ENCODE assay signal across 25 mouse cellular contexts in genomic region chr11:57465844-57466243, GRCm38 (mm10).
"Had no signal": no experiment of that assay in that cellular context is flagged by ENCODE, and none has a peak within 500 bp of the region (broad histone marks: within the 10 kb centered on the region; RNA-seq: fewer than 3 reads in every experiment).

No protein-coding gene starts in this region.

- H3K27ac ChIP-seq: embryonic facial prominence, embryonic 10.5 days; embryonic facial prominence, embryonic 12.5 days; embryonic facial prominence, embryonic 13.5 days; embryonic facial prominence, embryonic 15.5 days; forebrain, embryonic 10.5 days; forebrain, embryonic 12.5 days; forebrain, embryonic 13.5 days; forebrain, embryonic 15.5 days; gastrocnemius, adult 2 months; heart, adult 2 months had no signal

- ATAC-seq: forebrain, embryonic 13.5 days; forebrain, embryonic 15.5 days; forebrain, embryonic 16.5 days; forebrain, postnatal 0 days had no signal

- H3K4me1 ChIP-seq: embryonic facial prominence, embryonic 10.5 days; embryonic facial prominence, embryonic 12.5 days; embryonic facial prominence, embryonic 15.5 days; forebrain, embryonic 10.5 days; forebrain, embryonic 12.5 days; forebrain, embryonic 13.5 days had no signal

- H3K36me3 ChIP-seq: embryonic facial prominence, embryonic 10.5 days; embryonic facial prominence, embryonic 12.5 days; embryonic facial prominence, embryonic 13.5 days; embryonic facial prominence, embryonic 15.5 days; forebrain, embryonic 10.5 days; forebrain, embryonic 12.5 days; forebrain, embryonic 15.5 days had no signal

- DNase-seq: cerebellum, adult 8-10 months; cerebellum, adult 9-10 months; cerebellum, adult 9-11 months; cerebellum, postnatal 25 days; cerebellum, postnatal 36 days; embryo, embryonic 11 days; forebrain, postnatal 0 days; gastrocnemius, adult 2 months; gastrocnemius, postnatal 10 days; gastrocnemius, postnatal 14 days; gastrocnemius, postnatal 25 days; gastrocnemius, postnatal 36 days; heart, adult 11 months; heart, adult 18-20 months; heart, adult 2 months had no signal

- H3K4me2 ChIP-seq: embryonic facial prominence, embryonic 12.5 days; embryonic facial prominence, embryonic 13.5 days; embryonic facial prominence, embryonic 15.5 days; forebrain, embryonic 12.5 days; forebrain, embryonic 13.5 days; forebrain, embryonic 15.5 days had no signal

- H3K27me3 ChIP-seq: embryonic facial prominence, embryonic 12.5 days; embryonic facial prominence, embryonic 13.5 days; embryonic facial prominence, embryonic 15.5 days; forebrain, embryonic 13.5 days; forebrain, embryonic 15.5 days had no signal

- H3K9me3 ChIP-seq: embryonic facial prominence, embryonic 10.5 days; embryonic facial prominence, embryonic 12.5 days; embryonic facial prominence, embryonic 13.5 days; embryonic facial prominence, embryonic 15.5 days; forebrain, embryonic 10.5 days; forebrain, embryonic 12.5 days; forebrain, embryonic 13.5 days; forebrain, embryonic 15.5 days had no signal

- H3K4me3 ChIP-seq: embryonic facial prominence, embryonic 10.5 days; embryonic facial prominence, embryonic 12.5 days; embryonic facial prominence, embryonic 13.5 days; embryonic facial prominence, embryonic 15.5 days; erythroblast, embryonic 14.5 days; forebrain, embryonic 10.5 days; forebrain, embryonic 12.5 days; forebrain, embryonic 13.5 days; forebrain, embryonic 15.5 days; gastrocnemius, adult 2 months; heart, adult 2 months had no signal

- H3K9ac ChIP-seq: embryonic facial prominence, embryonic 12.5 days; embryonic facial prominence, embryonic 13.5 days; embryonic facial prominence, embryonic 15.5 days; forebrain, embryonic 12.5 days; forebrain, embryonic 13.5 days; forebrain, embryonic 15.5 days; forebrain, postnatal 0 days had no signal
